9 mouse cellular contexts compared by ENCODE assay signal in genomic region chr11:121549843-121550647, GRCm38 (mm10). TPM values are rescaled to one million over a fixed set of nuclear protein-coding genes. Genes with fewer than 3 reads are reported as not detected.
A peak's percentile ranks its signal among the peaks of the same experiment; 100 is the strongest.
DNase-seq lines count a peak whose midpoint lies in the region; ATAC-seq and TF ChIP-seq lines count a peak whose summit lies in the region.
"Had no signal": no experiment of that assay in that cellular context is flagged by ENCODE, and none has a peak within 500 bp of the region (broad histone marks: within the 10 kb centered on the region; RNA-seq: fewer than 3 reads in every experiment).

No protein-coding gene starts in this region.

- H3K9ac ChIP-seq in forebrain, postnatal 0 days: no peak overlapping the region
- no peak overlapping the region for H3K9ac ChIP-seq in liver, postnatal 0 days (replicated peaks)

- 0 out of 2 replicates have a peak, but pooled peaks cover 3% of the 10 kb centered on the region for H3K36me3 ChIP-seq in heart, embryonic 10.5 days
- no peaks in the 10 kb centered on the region; the same call in 1 of the 2 replicates for H3K36me3 ChIP-seq in forebrain, postnatal 0 days (ENCODE audit: insufficient read depth)
- H3K36me3 ChIP-seq in liver, postnatal 0 days (replicated peaks; ENCODE audit: insufficient read depth, low read length): no peaks in the 10 kb centered on the region

- H3K4me3 ChIP-seq in heart, embryonic 10.5 days: no peak overlapping the region
- H3K4me3 ChIP-seq in forebrain, postnatal 0 days (ENCODE audit: low read depth, low read length): no peak overlapping the region
- H3K4me3 ChIP-seq in liver, postnatal 0 days (ENCODE audit: low read depth, low read length): no peak overlapping the region

- DNase-seq in heart, embryonic 10.5 days (ENCODE audit: low spot score): no peak
- no peak for DNase-seq in heart, adult 18-20 months
- DNase-seq in MN1 (ENCODE audit: low spot score) (peak; percentile 23), adipocyte (ENCODE audit: low spot score) (no peak)
- DNase-seq in forebrain, postnatal 0 days: peak; percentile 14
- DNase-seq in liver, postnatal 0 days: no peak
- DNase-seq in thymus, adult 18-20 months: no peak

- peak overlapping the region; percentile 59; the same call in 1 of the 2 replicates for H3K27ac ChIP-seq in heart, embryonic 10.5 days
- 0 out of 2 replicates have a peak overlapping the region, but pooled peaks have one; percentile 24 for H3K27ac ChIP-seq in forebrain, postnatal 0 days (ENCODE audit: low read depth, low read length)
- peak overlapping the region; percentile 79 for H3K27ac ChIP-seq in liver, postnatal 0 days (ENCODE audit: low read depth)

- no peak overlapping the region for H3K4me2 ChIP-seq in forebrain, postnatal 0 days (ENCODE audit: low read depth)
- peak overlapping the region; percentile 46; the same call in 1 of the 2 replicates for H3K4me2 ChIP-seq in liver, postnatal 0 days (ENCODE audit: low read depth, low read length)

- 82% methylated on average over 17 of the region's 17 CpGs for WGBS in heart, embryonic 10.5 days
- WGBS in forebrain, postnatal 0 days: 24% methylated on average over 17 of the region's 17 CpGs
- WGBS in liver, postnatal 0 days (ENCODE audit: insufficient replicate concordance): 78% methylated on average over 17 of the region's 17 CpGs

- peaks cover 23% of the 10 kb centered on the region for H3K4me1 ChIP-seq in heart, embryonic 10.5 days
- H3K4me1 ChIP-seq in forebrain, postnatal 0 days (ENCODE audit: insufficient read depth): peaks cover 17% of the 10 kb centered on the region
- H3K4me1 ChIP-seq in liver, postnatal 0 days (ENCODE audit: insufficient read depth): peaks cover 52% of the 10 kb centered on the region

- TF ChIP-seq EP300 in liver, postnatal 0 days (IDR thresholded peaks at IDR 0.05; ENCODE audit: low read depth): no peak

- ATAC-seq in forebrain, postnatal 0 days: peak; percentile 51
- ATAC-seq in liver, postnatal 0 days: no peak
- ATAC-seq in cerebellum, adult (ENCODE audit: insufficient number of reproducible peaks, low FRiP score, low TSS enrichment): no peak

- H3K9me3 ChIP-seq in heart, embryonic 10.5 days: no peaks in the 10 kb centered on the region
- no peaks in the 10 kb centered on the region for H3K9me3 ChIP-seq in forebrain, postnatal 0 days (ENCODE audit: low read length)
- H3K9me3 ChIP-seq in liver, postnatal 0 days (ENCODE audit: low read length): no peaks in the 10 kb centered on the region

- TF ChIP-seq CTCF in forebrain, postnatal 0 days (IDR thresholded peaks at IDR 0.05; ENCODE audit: low read depth): no peak; the same call in 1 of the 2 replicates
- TF ChIP-seq CTCF in liver, postnatal 0 days (IDR thresholded peaks at IDR 0.05; ENCODE audit: low read depth): no peak

- no peaks in the 10 kb centered on the region for H3K27me3 ChIP-seq in heart, embryonic 10.5 days (ENCODE audit: insufficient read depth, poor library complexity, severe bottlenecking)
- no peaks in the 10 kb centered on the region for H3K27me3 ChIP-seq in forebrain, postnatal 0 days (ENCODE audit: insufficient read depth, low read length)
- H3K27me3 ChIP-seq in liver, postnatal 0 days (ENCODE audit: insufficient read depth, low read length): no peaks in the 10 kb centered on the region

RNA-seq across cellular contexts. Expression of gene Zfp750, which starts 30.9 kb away (rescaled TPM):
- 0.28 and 0.31 TPM in 2 replicates for polyA plus RNA-seq in heart, embryonic 10.5 days (2016; fragmentation: Nextera tagmentation; extraction: Ambion mirVana)
- total RNA-seq in heart, adult 18-20 months (2021): under 1 TPM in 1 of 2 experiments, not detected in 1; 0.13 TPM
- 0.08 and 0.14 TPM in 2 replicates for total RNA-seq in forebrain, postnatal 0 days (2014; rRNA removed)
- polyA plus RNA-seq in forebrain, postnatal 0 days (2015; fragmentation: Nextera tagmentation; extraction: Ambion mirVana): 0.05 and 0.18 TPM in 2 replicates
- 2.5 TPM in 2 replicates for polyA plus RNA-seq in liver, postnatal 0 days (2015; fragmentation: Nextera tagmentation; extraction: Ambion mirVana)
- total RNA-seq: hematopoietic stem cell, adult 5-6 weeks had no signal

Comparison
In these comparisons a context has a peak if more than half of its experiments do, and no peak if none do; other contexts are left out.
1. DNase-seq: peak in MN1 (single experiment) and forebrain, postnatal 0 days (single experiment); none in heart, embryonic 10.5 days (single experiment), heart, adult 18-20 months (0 of 2), liver, postnatal 0 days (single experiment), thymus, adult 18-20 months (0 of 2) and adipocyte (single experiment).
2. H3K27ac ChIP-seq: peak in every context shown above with its lines; median percentile 79 in liver, postnatal 0 days; 59 in heart, embryonic 10.5 days; 24 in forebrain, postnatal 0 days.